Mouse (Mus musculus): ENCODE results near the gene Iqsec3. TPM values are rescaled to one million over a fixed set of nuclear protein-coding genes. Genes with fewer than 3 reads are reported as not detected.

The Iqsec3 gene
- polyA plus RNA-seq, 1 experiment from 2014 or later = 0.13 TPM

GRCm38 (mm10) chr6:121462628-121463340 lies 10.7 kb downstream of the Iqsec3 start:
- Histone ChIP-seq H3K9ac (ENCODE audit: low read depth, low read length) (no peak overlapping the region), H3K4me2 (ENCODE audit: low read depth, low read length) (no peak overlapping the region), H3K27me3 (replicated peaks; ENCODE audit: control insufficient read depth, insufficient read depth, low read length) (peaks cover 10% of the 10 kb centered on the region), H3K9me3 (ENCODE audit: control insufficient read depth, low read length) (no peaks in the 10 kb centered on the region), H3K36me3 (ENCODE audit: control insufficient read depth, insufficient read depth, low read length) (no peaks in the 10 kb centered on the region), H3K4me1 (ENCODE audit: control insufficient read depth, insufficient read depth, low read length) (no peaks in the 10 kb centered on the region), H3K27ac (ENCODE audit: low read length) (no peak overlapping the region), H3K4me3 (ENCODE audit: low read length) (no peak overlapping the region)
- 7% methylated on average over 18 of the region's 28 CpGs for WGBS
- ATAC-seq = no peak

GRCm38 (mm10) chr6:121457381-121457780 lies 16.1 kb downstream of the Iqsec3 start:
- Histone ChIP-seq H3K4me1 (ENCODE audit: control insufficient read depth, insufficient read depth, low read length) (no peaks in the 10 kb centered on the region), H3K36me3 (ENCODE audit: control insufficient read depth, insufficient read depth, low read length) (no peaks in the 10 kb centered on the region), H3K9ac (ENCODE audit: low read depth, low read length) (no peak overlapping the region), H3K4me2 (ENCODE audit: low read depth, low read length) (no peak overlapping the region), H3K27me3 (replicated peaks; ENCODE audit: control insufficient read depth, insufficient read depth, low read length) (no peaks in the 10 kb centered on the region), H3K27ac (ENCODE audit: low read length) (no peak overlapping the region), H3K4me3 (ENCODE audit: low read length) (no peak overlapping the region), H3K9me3 (ENCODE audit: control insufficient read depth, low read length) (no peaks in the 10 kb centered on the region)
- no peak for ATAC-seq
- WGBS = 58% methylated on average over 8 of the region's 8 CpGs

GRCm38 (mm10) chr6:121456651-121457050 lies 16.8 kb downstream of the Iqsec3 start:
- H3K4me1 ChIP-seq (ENCODE audit: control insufficient read depth, insufficient read depth, low read length) = no peaks in the 10 kb centered on the region
- no peaks in the 10 kb centered on the region for H3K36me3 ChIP-seq (ENCODE audit: control insufficient read depth, insufficient read depth, low read length)
- no peak overlapping the region for H3K4me3 ChIP-seq (ENCODE audit: low read length)
- H3K4me2 ChIP-seq (ENCODE audit: low read depth, low read length) = no peak overlapping the region
- 83% methylated on average over 3 of the region's 3 CpGs for WGBS
- no peak overlapping the region for H3K27ac ChIP-seq (ENCODE audit: low read length)
- no peaks in the 10 kb centered on the region for H3K9me3 ChIP-seq (ENCODE audit: control insufficient read depth, low read length)
- ATAC-seq = no peak
- no peak overlapping the region for H3K9ac ChIP-seq (ENCODE audit: low read depth, low read length)
- no peaks in the 10 kb centered on the region for H3K27me3 ChIP-seq (replicated peaks; ENCODE audit: control insufficient read depth, insufficient read depth, low read length)

- Histone ChIP-seq H3K27me3 (replicated peaks; ENCODE audit: control insufficient read depth, insufficient read depth, low read length) (no peaks in the 10 kb centered on the region), H3K9ac (ENCODE audit: low read depth, low read length) (no peak overlapping the region), H3K27ac (ENCODE audit: low read length) (no peak overlapping the region), H3K4me3 (ENCODE audit: low read length) (no peak overlapping the region), H3K9me3 (ENCODE audit: control insufficient read depth, low read length) (no peaks in the 10 kb centered on the region), H3K36me3 (ENCODE audit: control insufficient read depth, insufficient read depth, low read length) (no peaks in the 10 kb centered on the region), H3K4me1 (ENCODE audit: control insufficient read depth, insufficient read depth, low read length) (no peaks in the 10 kb centered on the region), H3K4me2 (ENCODE audit: low read depth, low read length) (no peak overlapping the region)
- WGBS = 50% methylated on average over 12 of the region's 12 CpGs
- ATAC-seq = no peak
Observed at GRCm38 (mm10) chr6:121454549-121455494, 18.7 kb downstream of the Iqsec3 start.

GRCm38 (mm10) chr6:121453776-121454175 lies 19.7 kb downstream of the Iqsec3 start:
- Histone ChIP-seq H3K9ac (ENCODE audit: low read depth, low read length) (no peak overlapping the region), H3K27ac (ENCODE audit: low read length) (no peak overlapping the region), H3K4me1 (ENCODE audit: control insufficient read depth, insufficient read depth, low read length) (no peaks in the 10 kb centered on the region), H3K36me3 (ENCODE audit: control insufficient read depth, insufficient read depth, low read length) (no peaks in the 10 kb centered on the region), H3K4me2 (ENCODE audit: low read depth, low read length) (no peak overlapping the region), H3K4me3 (ENCODE audit: low read length) (no peak overlapping the region), H3K27me3 (replicated peaks; ENCODE audit: control insufficient read depth, insufficient read depth, low read length) (no peaks in the 10 kb centered on the region), H3K9me3 (ENCODE audit: control insufficient read depth, low read length) (no peaks in the 10 kb centered on the region)
- 42% methylated on average over 7 of the region's 7 CpGs for WGBS
- ATAC-seq = no peak

- WGBS = 82% methylated on average over 3 of the region's 3 CpGs
- Histone ChIP-seq H3K27me3 (replicated peaks; ENCODE audit: control insufficient read depth, insufficient read depth, low read length) (no peaks in the 10 kb centered on the region), H3K9ac (ENCODE audit: low read depth, low read length) (no peak overlapping the region), H3K36me3 (ENCODE audit: control insufficient read depth, insufficient read depth, low read length) (no peaks in the 10 kb centered on the region), H3K4me2 (ENCODE audit: low read depth, low read length) (no peak overlapping the region), H3K4me1 (ENCODE audit: control insufficient read depth, insufficient read depth, low read length) (no peaks in the 10 kb centered on the region), H3K9me3 (ENCODE audit: control insufficient read depth, low read length) (no peaks in the 10 kb centered on the region), H3K27ac (ENCODE audit: low read length) (no peak overlapping the region), H3K4me3 (ENCODE audit: low read length) (no peak overlapping the region)
- no peak for ATAC-seq
Observed at GRCm38 (mm10) chr6:121451703-121452102, 21.8 kb downstream of the Iqsec3 start.

GRCm38 (mm10) chr6:121440696-121441220 lies 32.7 kb downstream of the Iqsec3 start:
- Histone ChIP-seq H3K27me3 (replicated peaks; ENCODE audit: control insufficient read depth, insufficient read depth, low read length) (no peaks in the 10 kb centered on the region), H3K4me3 (ENCODE audit: low read length) (no peak overlapping the region), H3K9me3 (ENCODE audit: control insufficient read depth, low read length) (no peaks in the 10 kb centered on the region), H3K36me3 (ENCODE audit: control insufficient read depth, insufficient read depth, low read length) (no peaks in the 10 kb centered on the region), H3K4me2 (ENCODE audit: low read depth, low read length) (no peak overlapping the region), H3K27ac (ENCODE audit: low read length) (no peak overlapping the region), H3K9ac (ENCODE audit: low read depth, low read length) (no peak overlapping the region), H3K4me1 (ENCODE audit: control insufficient read depth, insufficient read depth, low read length) (no peaks in the 10 kb centered on the region)
- WGBS = 21% methylated on average over 5 of the region's 5 CpGs
- ATAC-seq = no peak

GRCm38 (mm10) chr6:121424830-121425229 lies 48.6 kb downstream of the Iqsec3 start:
- Histone ChIP-seq H3K27me3 (replicated peaks; ENCODE audit: control insufficient read depth, insufficient read depth, low read length) (no peaks in the 10 kb centered on the region), H3K27ac (ENCODE audit: low read length) (no peak overlapping the region), H3K4me1 (ENCODE audit: control insufficient read depth, insufficient read depth, low read length) (no peaks in the 10 kb centered on the region), H3K4me3 (ENCODE audit: low read length) (no peak overlapping the region), H3K36me3 (ENCODE audit: control insufficient read depth, insufficient read depth, low read length) (no peaks in the 10 kb centered on the region), H3K9me3 (ENCODE audit: control insufficient read depth, low read length) (no peaks in the 10 kb centered on the region), H3K9ac (ENCODE audit: low read depth, low read length) (no peak overlapping the region), H3K4me2 (ENCODE audit: low read depth, low read length) (no peak overlapping the region)
- 35% methylated on average over 6 of the region's 6 CpGs for WGBS
- ATAC-seq = no peak

GRCm38 (mm10) chr6:121424403-121424802 lies 49.1 kb downstream of the Iqsec3 start:
- no peak overlapping the region for H3K9ac ChIP-seq (ENCODE audit: low read depth, low read length)
- H3K4me2 ChIP-seq (ENCODE audit: low read depth, low read length) = no peak overlapping the region
- H3K27me3 ChIP-seq (replicated peaks; ENCODE audit: control insufficient read depth, insufficient read depth, low read length) = no peaks in the 10 kb centered on the region
- WGBS = 35% methylated on average over 12 of the region's 12 CpGs
- no peak overlapping the region for H3K4me3 ChIP-seq (ENCODE audit: low read length)
- no peaks in the 10 kb centered on the region for H3K9me3 ChIP-seq (ENCODE audit: control insufficient read depth, low read length)
- no peaks in the 10 kb centered on the region for H3K4me1 ChIP-seq (ENCODE audit: control insufficient read depth, insufficient read depth, low read length)
- H3K36me3 ChIP-seq (ENCODE audit: control insufficient read depth, insufficient read depth, low read length) = no peaks in the 10 kb centered on the region
- ATAC-seq = no peak
- no peak overlapping the region for H3K27ac ChIP-seq (ENCODE audit: low read length)
